Comparison of ENCODE assay signal across 22 mouse cellular contexts in genomic region chr6:138801835-138802234, GRCm38 (mm10).
DNase-seq lines count a peak whose midpoint lies in the region; ATAC-seq and TF ChIP-seq lines count a peak whose summit lies in the region.
"Had no signal": no experiment of that assay in that cellular context is flagged by ENCODE, and none has a peak within 500 bp of the region (broad histone marks: within the 10 kb centered on the region; RNA-seq: fewer than 3 reads in every experiment).

No protein-coding gene starts in this region.

- no peaks in the 10 kb centered on the region for H3K27me3 ChIP-seq in forebrain, embryonic 16.5 days (replicated peaks; ENCODE audit: control insufficient read depth, insufficient read depth, low read length)
- H3K27me3 ChIP-seq in forebrain, embryonic 11.5 days (ENCODE audit: control insufficient read depth, insufficient read depth, low read length): no peaks in the 10 kb centered on the region
- H3K27me3 ChIP-seq in heart, adult 2 months (ENCODE audit: control insufficient read depth, insufficient read depth, low read length): no peaks in the 10 kb centered on the region
- H3K27me3 ChIP-seq in lung, postnatal 0 days (replicated peaks; ENCODE audit: insufficient read depth, low read length): no peaks in the 10 kb centered on the region
- H3K27me3 ChIP-seq: CH12.LX; heart, embryonic 13.5 days; hindbrain, embryonic 12.5 days; hindbrain, embryonic 15.5 days; Patski had no signal

- WGBS in forebrain, embryonic 16.5 days: 46% methylated on average over 4 of the region's 4 CpGs
- WGBS in forebrain, embryonic 11.5 days: 76% methylated on average over 4 of the region's 4 CpGs
- 43% methylated on average over 4 of the region's 4 CpGs for WGBS in heart, adult 2 months
- WGBS in lung, postnatal 0 days: 61% methylated on average over 4 of the region's 4 CpGs

- no peak overlapping the region for H3K4me3 ChIP-seq in forebrain, embryonic 16.5 days (replicated peaks; ENCODE audit: low read length)
- no peak overlapping the region for H3K4me3 ChIP-seq in forebrain, embryonic 11.5 days (ENCODE audit: low read depth, low read length)
- no peak overlapping the region for H3K4me3 ChIP-seq in heart, adult 2 months
- no peak overlapping the region for H3K4me3 ChIP-seq in lung, postnatal 0 days (ENCODE audit: low read depth, low read length)
- H3K4me3 ChIP-seq: forebrain, embryonic 10.5 days; heart, embryonic 10.5 days; heart, embryonic 13.5 days; hindbrain, embryonic 12.5 days; hindbrain, embryonic 15.5 days had no signal

- no peak for TF ChIP-seq CTCF in heart, adult 2 months (IDR thresholded peaks at IDR 0.05)
- TF ChIP-seq CTCF in lung, postnatal 0 days (IDR thresholded peaks at IDR 0.05): no peak

- H3K9me3 ChIP-seq in forebrain, embryonic 16.5 days (ENCODE audit: control insufficient read depth, low read length): no peaks in the 10 kb centered on the region
- no peaks in the 10 kb centered on the region for H3K9me3 ChIP-seq in forebrain, embryonic 11.5 days (ENCODE audit: control insufficient read depth, low read length)
- no peaks in the 10 kb centered on the region for H3K9me3 ChIP-seq in lung, postnatal 0 days (ENCODE audit: low read length)
- H3K9me3 ChIP-seq: forebrain, embryonic 10.5 days; heart, embryonic 10.5 days; heart, embryonic 13.5 days; hindbrain, embryonic 12.5 days; hindbrain, embryonic 15.5 days had no signal

- no peak for TF ChIP-seq POLR2A in heart, adult 2 months (IDR thresholded peaks at IDR 0.05; ENCODE audit: insufficient read depth, low read depth, low read length)

- no peak overlapping the region for H3K9ac ChIP-seq in forebrain, embryonic 16.5 days (replicated peaks; ENCODE audit: low read depth, low read length)
- H3K9ac ChIP-seq in forebrain, embryonic 11.5 days (ENCODE audit: low read length): no peak overlapping the region
- H3K9ac ChIP-seq in heart, adult 2 months (ENCODE audit: low read depth, low read length): no peak overlapping the region
- H3K9ac ChIP-seq in lung, postnatal 0 days (replicated peaks; ENCODE audit: low read depth): no peak overlapping the region
- H3K9ac ChIP-seq: heart, embryonic 13.5 days; hindbrain, embryonic 12.5 days; hindbrain, embryonic 15.5 days had no signal

- H3K79me2 ChIP-seq in heart, adult 2 months (replicated peaks; ENCODE audit: control insufficient read depth, insufficient read depth, low read length): no peaks in the 10 kb centered on the region

- H3K4me1 ChIP-seq in forebrain, embryonic 16.5 days (replicated peaks; ENCODE audit: control insufficient read depth, insufficient read depth, low read length): peaks cover 5% of the 10 kb centered on the region
- H3K4me1 ChIP-seq in forebrain, embryonic 11.5 days (replicated peaks; ENCODE audit: control insufficient read depth, insufficient read depth, low read length): no peaks in the 10 kb centered on the region
- no peaks in the 10 kb centered on the region; the same call in 1 of the 2 replicates for H3K4me1 ChIP-seq in heart, adult 2 months (ENCODE audit: control insufficient read depth, insufficient read depth, low read length)
- H3K4me1 ChIP-seq in lung, postnatal 0 days (ENCODE audit: insufficient read depth, low read depth, low read length): no peaks in the 10 kb centered on the region
- H3K4me1 ChIP-seq: heart, embryonic 10.5 days; hindbrain, embryonic 12.5 days; hindbrain, embryonic 15.5 days had no signal

- no peaks in the 10 kb centered on the region for H3K36me3 ChIP-seq in forebrain, embryonic 16.5 days (ENCODE audit: control insufficient read depth, insufficient read depth)
- no peaks in the 10 kb centered on the region for H3K36me3 ChIP-seq in forebrain, embryonic 11.5 days (ENCODE audit: control insufficient read depth, insufficient read depth, low read length)
- H3K36me3 ChIP-seq in heart, adult 2 months (ENCODE audit: control insufficient read depth, insufficient read depth, low read length): peaks cover 6% of the 10 kb centered on the region
- H3K36me3 ChIP-seq in lung, postnatal 0 days (ENCODE audit: insufficient read depth, low read length): no peaks in the 10 kb centered on the region
- H3K36me3 ChIP-seq: forebrain, embryonic 10.5 days; G1E; heart, embryonic 10.5 days; heart, embryonic 13.5 days; hindbrain, embryonic 12.5 days; hindbrain, embryonic 15.5 days had no signal

- intact Hi-C loops in heart, adult 2 months (cut with DNase I): loop anchor here (5.0 kb wide), 1 partner anchor 35 kb away; no protein-coding TSS in a partner anchor
- intact Hi-C loops in heart, postnatal 10 days (cut with DNase I): no loop called here

- no peak overlapping the region for H3K4me2 ChIP-seq in forebrain, embryonic 16.5 days (ENCODE audit: low read length)
- no peak overlapping the region for H3K4me2 ChIP-seq in forebrain, embryonic 11.5 days (ENCODE audit: low read depth, low read length, severe bottlenecking)
- no peak overlapping the region for H3K4me2 ChIP-seq in lung, postnatal 0 days (replicated peaks; ENCODE audit: low read depth, low read length)
- H3K4me2 ChIP-seq: heart, embryonic 13.5 days; hindbrain, embryonic 12.5 days; hindbrain, embryonic 15.5 days had no signal

- no peak for DNase-seq in forebrain, embryonic 11.5 days (ENCODE audit: low spot score)
- no peak for DNase-seq in heart, adult 2 months
- no peak for DNase-seq in heart, postnatal 10 days
- peak; percentile 8 for DNase-seq in brain, embryonic 18.5 days (ENCODE audit: low read depth, low spot score)
- no peak for DNase-seq in lung, postnatal 0 days (ENCODE audit: low spot score)
- DNase-seq: adrenal gland, postnatal 14 days; B cell, adult 2 months; cerebellum, adult 18-20 months; cerebellum, adult 9-10 months; cerebellum, postnatal 14 days; gastrocnemius, postnatal 25 days; kidney, adult 2 months had no signal

- peak; percentile 54 for ATAC-seq in forebrain, embryonic 16.5 days
- ATAC-seq in forebrain, embryonic 11.5 days (replicated peaks; ENCODE audit: low FRiP score): no peak
- no peak for ATAC-seq in lung, postnatal 0 days
- ATAC-seq: intestine, postnatal 0 days; Patski had no signal

- H3K27ac ChIP-seq in forebrain, embryonic 16.5 days (ENCODE audit: low read length): peak overlapping the region; percentile 71
- H3K27ac ChIP-seq in forebrain, embryonic 11.5 days (ENCODE audit: low read depth, low read length): no peak overlapping the region
- peak overlapping the region; percentile 64 for H3K27ac ChIP-seq in heart, adult 2 months
- no peak overlapping the region for H3K27ac ChIP-seq in lung, postnatal 0 days (ENCODE audit: low read length)
- H3K27ac ChIP-seq: forebrain, embryonic 10.5 days; heart, embryonic 10.5 days; hindbrain, embryonic 12.5 days; hindbrain, embryonic 15.5 days had no signal

- no peak for TF ChIP-seq EP300 in heart, adult 2 months (IDR thresholded peaks at IDR 0.05; ENCODE audit: insufficient read depth, low read depth, low read length)
- TF ChIP-seq EP300 in lung, postnatal 0 days (IDR thresholded peaks at IDR 0.05): no peak

Comparison
In these comparisons a context has a peak if more than half of its experiments do, and no peak if none do; other contexts are left out.
1. H3K27ac ChIP-seq: peak in forebrain, embryonic 16.5 days (single experiment) and heart, adult 2 months (single experiment); none in forebrain, embryonic 11.5 days (single experiment) and lung, postnatal 0 days (single experiment).